Mouse (Mus musculus) kidney, embryonic 14.5 days (tissue): ENCODE measurements at regions not wholly inside any gene's neighbourhood (a gene's known extent, or its start where the extent isn't known, plus 50 kb on each side); places are given as distances from the start of the nearest gene placed in this dataset.

Source experiments
- ATAC-seq: fragments of 200-750 bp; cut with Nextera tagmentation; 2 replicates; pipeline ENCODE4 v1.8.0; 2017; ENCODE audit warnings: moderate number of reproducible peaks, mild to moderate bottlenecking, moderate TSS enrichment, moderate library complexity; ENCODE audit not compliant: low FRiP score, low TSS enrichment
- H3K27ac ChIP-seq: fragments of 300-500 bp; sonication (generic); 2 replicates; pipeline ENCODE4 v1.5.1; 2014; ENCODE audit warnings: low read depth, mild to moderate bottlenecking, low read length, moderate library complexity, mixed read lengths
- H3K27me3 ChIP-seq: fragments of 300-500 bp; sonication (generic); 2 replicates; pipeline ENCODE4 v1.6.1; 2014; ENCODE audit warnings: mild to moderate bottlenecking, low read length; ENCODE audit not compliant: control insufficient read depth, insufficient read depth
- H3K36me3 ChIP-seq: fragments of 300-500 bp; sonication (generic); 2 replicates; pipeline ENCODE4 v1.6.1; 2014; ENCODE audit warnings: low read length, mixed read lengths; ENCODE audit not compliant: control insufficient read depth, insufficient read depth
- H3K4me1 ChIP-seq: fragments of 300-500 bp; sonication (generic); 2 replicates; pipeline ENCODE4 v1.6.1; 2014; ENCODE audit warnings: low read length, mixed read lengths; ENCODE audit not compliant: control insufficient read depth, insufficient read depth
- H3K4me2 ChIP-seq: fragments of 300-500 bp; sonication (generic); replicated peaks from 2 replicates; pipeline ENCODE4 v1.6.1; 2014; ENCODE audit warnings: low read depth, mild to moderate bottlenecking, low read length
- H3K4me3 ChIP-seq: fragments of 300-500 bp; sonication (generic); 2 replicates; pipeline ENCODE4 v1.5.1; 2014; ENCODE audit warnings: mild to moderate bottlenecking, low read length
- H3K9ac ChIP-seq: fragments of 300-500 bp; sonication (generic); 2 replicates; pipeline ENCODE4 v1.6.1; 2014; ENCODE audit warnings: low read depth, mild to moderate bottlenecking, low read length, moderate library complexity
- H3K9me3 ChIP-seq: fragments of 300-500 bp; sonication (generic); 2 replicates; pipeline ENCODE4 v1.6.1; 2016; ENCODE audit warnings: low read length; ENCODE audit not compliant: control insufficient read depth
- WGBS: fragments of 180-500 bp; shearing (Covaris S2); extraction: QIAGEN DNeasy Blood & Tissue Kit; methylation state at CpG from one replicate; pipeline ENCODE4 v1.1.7; 2014; 5-methylcytosine and 5-hydroxymethylcytosine counted together

DNA sequence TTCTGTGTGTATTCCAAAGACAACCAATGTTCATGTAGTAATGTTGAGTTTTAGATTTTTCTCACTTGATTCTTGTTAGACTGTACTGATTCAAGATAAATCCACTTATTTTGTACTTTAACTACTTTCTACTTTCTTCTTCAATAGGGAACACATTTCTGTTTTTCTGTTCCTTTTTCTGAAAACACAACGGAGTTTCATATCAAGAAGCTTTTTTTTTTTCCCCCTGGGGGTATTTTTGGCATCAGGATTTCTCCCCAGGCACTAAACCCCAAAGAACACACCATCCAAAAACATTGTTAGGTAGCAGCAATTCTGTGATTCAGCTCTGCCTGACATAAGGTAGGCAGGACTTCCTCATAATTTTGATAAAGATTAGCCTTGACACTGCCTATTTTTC is 1200.7 kb downstream of the Gsdmc2 start:
- H3K4me1 ChIP-seq: no peaks in the 10 kb centered on the region
- WGBS: 82% methylated on average over 1 of the region's 1 CpGs
- H3K9ac ChIP-seq: no peak overlapping the region
- no peak for ATAC-seq
- H3K36me3 ChIP-seq: no peaks in the 10 kb centered on the region
- no peak overlapping the region for H3K27ac ChIP-seq
- H3K4me2 ChIP-seq: no peak overlapping the region
- no peak overlapping the region for H3K4me3 ChIP-seq
- no peaks in the 10 kb centered on the region for H3K27me3 ChIP-seq
- H3K9me3 ChIP-seq: no peaks in the 10 kb centered on the region

DNA sequence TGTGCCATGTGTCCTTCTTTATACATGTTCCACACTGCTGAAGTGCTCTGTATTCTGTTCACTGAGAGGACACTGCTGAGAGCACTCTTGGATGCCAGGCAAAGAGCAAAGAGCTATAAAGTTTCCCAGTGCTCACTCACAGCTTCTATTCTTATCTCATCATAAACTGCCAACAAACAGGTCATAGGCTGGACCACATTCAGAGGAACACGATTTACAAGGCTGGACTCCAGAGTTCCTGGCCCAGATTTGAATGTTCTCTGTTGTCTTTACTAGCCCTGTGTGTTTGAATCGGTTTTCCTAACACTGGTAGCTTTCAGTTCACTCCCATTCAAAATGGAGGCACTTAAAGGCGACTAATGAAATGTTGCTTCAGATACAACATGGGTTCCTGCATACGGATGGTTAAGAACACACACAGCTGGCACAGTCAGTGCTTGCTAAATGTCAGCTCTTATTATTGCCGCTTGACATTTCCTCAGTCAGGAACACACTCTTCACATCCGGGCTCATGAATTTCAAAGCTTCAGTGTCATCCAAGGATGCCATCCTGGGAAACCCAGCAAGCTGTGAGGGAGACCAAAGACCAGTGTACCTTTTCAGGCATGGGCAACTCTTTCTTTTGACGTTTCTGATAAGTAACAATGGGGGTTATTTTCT is 1203.8 kb downstream of the Gsdmc2 start:
- Histone ChIP-seq H3K27me3 (no peaks in the 10 kb centered on the region), H3K9ac (no peak overlapping the region), H3K27ac (no peak overlapping the region), H3K4me1 (no peaks in the 10 kb centered on the region), H3K9me3 (no peaks in the 10 kb centered on the region), H3K36me3 (no peaks in the 10 kb centered on the region), H3K4me2 (no peak overlapping the region), H3K4me3 (no peak overlapping the region)
- WGBS: 80% methylated on average over 7 of the region's 7 CpGs
- ATAC-seq: no peak

DNA sequence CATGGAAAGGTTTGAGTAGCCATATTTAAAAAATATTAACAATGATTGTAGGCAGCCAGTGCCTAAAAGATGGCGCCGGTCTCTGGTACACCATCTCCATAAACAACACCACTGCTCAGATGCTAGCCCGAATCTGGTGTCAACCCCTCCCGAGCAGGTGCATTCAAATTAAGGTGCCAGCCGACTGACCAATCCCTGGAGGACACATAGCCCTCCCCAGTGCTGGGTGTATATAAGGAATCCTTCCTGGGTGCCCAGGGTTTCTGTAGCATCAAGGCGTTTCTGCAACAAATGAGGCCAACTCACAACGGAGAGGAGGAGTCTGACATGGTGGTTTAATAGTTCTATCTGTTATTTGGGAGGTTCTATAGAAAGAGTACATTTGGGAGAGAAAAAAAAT is 1219.6 kb downstream of the Gsdmc2 start:
- no peak for ATAC-seq
- H3K4me1 ChIP-seq: no peaks in the 10 kb centered on the region
- H3K4me3 ChIP-seq: no peak overlapping the region
- H3K27me3 ChIP-seq: no peaks in the 10 kb centered on the region
- no peaks in the 10 kb centered on the region for H3K9me3 ChIP-seq
- H3K4me2 ChIP-seq: no peak overlapping the region
- no peaks in the 10 kb centered on the region for H3K36me3 ChIP-seq
- WGBS: 91% methylated on average over 7 of the region's 7 CpGs
- no peak overlapping the region for H3K9ac ChIP-seq
- H3K27ac ChIP-seq: no peak overlapping the region

DNA sequence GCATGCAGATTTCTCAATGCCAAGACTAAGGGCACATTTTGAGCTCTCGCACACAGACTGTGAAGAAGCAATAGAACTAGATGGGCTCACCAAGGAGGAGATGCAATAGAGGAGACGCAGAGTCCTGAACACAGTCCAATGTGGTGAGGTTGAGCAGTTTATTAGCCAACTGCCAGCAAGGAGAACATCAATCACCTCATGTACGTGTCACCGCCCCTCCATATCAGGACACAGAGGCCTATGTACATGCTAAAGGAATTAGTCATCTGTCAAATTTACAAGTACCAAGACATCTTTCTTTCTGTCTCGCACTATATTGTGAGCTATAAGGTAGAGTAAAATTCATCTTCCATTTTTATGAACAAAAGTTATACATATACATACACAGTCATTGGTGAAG is 1228.9 kb downstream of the Gsdmc2 start:
- Histone ChIP-seq H3K27ac (no peak overlapping the region), H3K27me3 (no peaks in the 10 kb centered on the region), H3K9ac (no peak overlapping the region), H3K4me3 (no peak overlapping the region), H3K36me3 (no peaks in the 10 kb centered on the region), H3K4me1 (no peaks in the 10 kb centered on the region), H3K4me2 (no peak overlapping the region), H3K9me3 (no peaks in the 10 kb centered on the region)
- WGBS: 85% methylated on average over 5 of the region's 5 CpGs
- no peak for ATAC-seq

DNA sequence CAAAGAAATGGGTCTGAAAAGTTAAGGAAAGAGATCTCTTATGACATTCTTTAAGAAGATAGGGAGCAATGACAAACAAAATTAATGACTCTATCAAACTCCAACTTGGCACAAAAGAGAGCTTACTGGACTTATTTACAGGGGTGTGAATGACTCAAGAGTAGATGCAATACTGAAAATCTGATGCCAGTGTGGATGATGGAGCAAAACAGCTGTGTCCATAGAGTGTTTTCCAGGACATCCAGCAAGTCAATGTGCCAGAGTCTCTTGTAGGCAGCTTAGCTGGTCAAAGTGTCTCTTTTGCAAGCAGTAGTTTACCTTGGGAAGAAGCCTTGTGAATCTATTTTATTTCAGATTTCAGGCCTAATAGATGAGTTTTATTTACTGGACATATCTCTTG is 1248.2 kb downstream of the Gsdmc2 start:
- Histone ChIP-seq H3K27ac (no peak overlapping the region), H3K4me3 (no peak overlapping the region), H3K9me3 (no peaks in the 10 kb centered on the region), H3K36me3 (no peaks in the 10 kb centered on the region), H3K4me2 (no peak overlapping the region), H3K27me3 (no peaks in the 10 kb centered on the region), H3K9ac (no peak overlapping the region), H3K4me1 (no peaks in the 10 kb centered on the region)
- no peak for ATAC-seq

DNA sequence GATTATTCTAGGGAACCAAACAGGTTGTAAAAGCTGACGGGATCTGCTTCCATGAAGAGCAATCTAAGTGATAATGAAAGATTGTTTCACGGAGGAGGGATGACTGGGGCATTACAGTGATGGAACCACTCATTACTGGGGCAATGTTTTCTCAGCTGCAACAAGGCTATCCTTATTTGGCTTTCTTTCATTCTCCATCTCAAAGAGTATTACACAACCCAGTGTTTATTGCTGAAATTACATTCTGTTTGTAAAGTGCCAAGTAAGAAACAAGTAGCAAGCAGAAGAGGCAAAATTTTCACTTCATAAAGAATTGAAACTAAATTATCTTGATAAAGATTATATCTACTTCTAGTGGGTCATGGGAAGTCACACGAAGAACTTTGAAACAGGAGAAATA is 1256.4 kb downstream of the Gsdmc2 start:
- Histone ChIP-seq H3K27ac (no peak overlapping the region), H3K9me3 (no peaks in the 10 kb centered on the region), H3K4me3 (no peak overlapping the region), H3K9ac (no peak overlapping the region), H3K4me2 (no peak overlapping the region), H3K36me3 (no peaks in the 10 kb centered on the region), H3K27me3 (no peaks in the 10 kb centered on the region), H3K4me1 (no peaks in the 10 kb centered on the region)
- no peak for ATAC-seq
- 65% methylated on average over 3 of the region's 3 CpGs for WGBS

DNA sequence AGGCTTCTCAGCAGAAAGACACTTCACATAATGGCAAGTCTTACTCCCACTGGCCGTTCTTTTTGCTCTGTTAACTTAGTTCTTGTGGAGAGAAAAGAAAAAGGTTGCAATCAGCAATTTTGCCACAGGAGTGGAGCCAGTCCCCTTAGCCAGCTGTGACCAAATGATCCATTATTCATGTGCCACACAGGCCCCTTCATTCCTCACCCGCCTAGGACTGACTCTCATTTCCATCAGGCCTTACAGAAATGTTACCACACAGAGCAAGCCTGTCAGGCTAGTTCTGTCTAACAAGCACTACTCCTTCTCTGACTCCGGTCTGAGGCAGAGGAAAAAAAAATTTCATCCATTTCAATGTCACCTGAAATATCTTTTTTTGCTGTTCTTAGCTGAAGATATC is 1266.2 kb downstream of the Gsdmc2 start:
- no peaks in the 10 kb centered on the region for H3K4me1 ChIP-seq
- H3K27ac ChIP-seq: no peak overlapping the region
- no peak overlapping the region for H3K9ac ChIP-seq
- H3K36me3 ChIP-seq: no peaks in the 10 kb centered on the region
- H3K4me3 ChIP-seq: no peak overlapping the region
- H3K9me3 ChIP-seq: no peaks in the 10 kb centered on the region
- H3K27me3 ChIP-seq: no peaks in the 10 kb centered on the region
- no peak overlapping the region for H3K4me2 ChIP-seq
- WGBS: 59% methylated on average over 3 of the region's 3 CpGs
- ATAC-seq: no peak

DNA sequence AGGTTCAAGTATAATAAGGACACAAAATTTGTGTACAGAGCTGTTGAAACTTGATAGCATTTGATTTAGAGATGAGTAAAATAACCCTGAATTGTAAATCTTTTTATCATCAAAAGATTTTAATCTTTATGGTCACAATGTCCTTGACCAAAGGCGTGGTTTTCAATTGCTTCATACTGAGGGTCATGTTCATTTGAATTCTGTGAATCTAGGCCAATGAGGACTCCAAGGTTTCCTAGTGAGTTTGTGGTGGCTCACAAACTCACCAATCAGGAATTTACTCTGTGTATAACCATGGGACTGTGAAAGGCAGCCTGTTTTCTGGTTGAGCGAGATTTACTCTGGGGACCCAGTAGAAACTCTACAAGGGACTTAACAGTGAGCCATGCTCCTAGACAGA is 1269.2 kb downstream of the Gsdmc2 start:
- Histone ChIP-seq H3K4me2 (no peak overlapping the region), H3K36me3 (no peaks in the 10 kb centered on the region), H3K9me3 (no peaks in the 10 kb centered on the region), H3K4me3 (no peak overlapping the region), H3K27ac (no peak overlapping the region), H3K27me3 (no peaks in the 10 kb centered on the region), H3K9ac (no peak overlapping the region), H3K4me1 (no peaks in the 10 kb centered on the region)
- 82% methylated on average over 2 of the region's 2 CpGs for WGBS
- no peak for ATAC-seq

DNA sequence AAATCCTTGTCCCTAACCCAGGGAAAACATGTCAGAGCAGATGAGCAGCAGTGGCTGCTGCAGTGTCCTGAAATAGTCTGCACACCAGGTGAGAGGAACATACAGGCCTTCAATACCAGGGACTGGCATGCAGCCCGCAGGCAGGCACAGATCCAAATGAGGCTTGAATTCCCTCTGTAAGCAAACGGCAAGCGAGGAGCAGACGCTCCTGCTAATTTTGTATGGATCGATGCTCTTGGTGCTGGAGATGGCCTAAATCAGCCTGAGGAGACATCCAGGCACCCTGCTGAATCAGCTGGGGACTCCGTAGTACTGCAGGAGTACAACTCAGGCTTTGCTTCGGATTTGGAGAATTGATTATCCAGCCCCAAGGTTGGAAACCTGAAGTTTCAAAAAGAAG is 1273.2 kb downstream of the Gsdmc2 start:
- H3K4me2 ChIP-seq: no peak overlapping the region
- H3K9me3 ChIP-seq: no peaks in the 10 kb centered on the region
- H3K9ac ChIP-seq: no peak overlapping the region
- no peaks in the 10 kb centered on the region for H3K27me3 ChIP-seq
- H3K4me3 ChIP-seq: no peak overlapping the region
- no peaks in the 10 kb centered on the region for H3K4me1 ChIP-seq
- no peaks in the 10 kb centered on the region for H3K36me3 ChIP-seq
- ATAC-seq: no peak
- H3K27ac ChIP-seq: no peak overlapping the region
- 72% methylated on average over 7 of the region's 7 CpGs for WGBS
